Mouse (Mus musculus) layer of hippocampus, adult 9-10 months (tissue): ENCODE data around the gene Gpr6.
A peak's percentile ranks its signal among the peaks of the same experiment; 100 is the strongest.

Source experiments
- DNase-seq: peaks from one replicate; pipeline ENCODE4 v3.0.0; 2022; ENCODE audit warnings: low spot score

The Gpr6 gene

DNA sequence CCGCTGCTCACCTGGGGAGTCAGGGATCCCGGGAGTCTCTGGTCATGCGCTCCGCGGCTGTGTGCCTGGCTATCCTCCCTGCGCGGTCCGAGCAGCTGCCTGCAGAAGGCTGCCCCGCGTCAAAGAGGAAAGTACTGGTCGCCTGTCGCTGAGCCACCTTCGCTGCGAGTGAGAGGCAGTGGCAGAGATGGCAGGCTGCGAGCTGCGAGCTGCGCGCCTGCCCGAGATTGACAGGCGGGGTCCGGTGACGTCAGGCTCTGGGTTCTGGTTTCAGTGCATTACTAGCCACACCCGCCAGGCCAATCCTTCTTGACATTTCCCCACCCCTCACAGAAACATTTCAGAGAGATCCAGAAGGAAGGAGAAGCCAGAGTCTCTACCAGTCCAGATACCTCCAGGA is at the start of gene Gpr6:
TSS of gene Gpr6 (minus strand) at position 170 of the 400 bp plus-strand sequence.
- DNase-seq, result no peak

DNA sequence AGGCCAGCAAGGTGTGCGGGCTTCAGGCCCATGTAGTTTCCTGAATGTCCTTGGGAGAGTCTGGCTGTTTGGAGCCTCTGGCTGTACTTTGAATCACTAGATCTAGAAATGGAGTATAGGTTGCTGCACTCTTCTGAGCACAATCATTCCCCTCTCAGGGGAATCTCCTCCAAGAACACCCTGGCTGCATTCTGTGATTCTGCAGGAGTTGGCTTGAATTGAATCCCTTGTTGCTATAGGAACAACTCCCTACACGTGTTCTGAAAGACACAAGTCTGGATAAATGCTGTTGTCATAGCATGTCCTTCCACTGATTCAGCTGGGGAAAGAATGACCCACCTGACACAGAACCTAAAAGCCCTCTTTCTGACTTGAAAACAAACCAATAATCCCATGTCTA is 28.0 kb upstream of the Gpr6 start:
- DNase-seq, result peak; percentile 2

DNA sequence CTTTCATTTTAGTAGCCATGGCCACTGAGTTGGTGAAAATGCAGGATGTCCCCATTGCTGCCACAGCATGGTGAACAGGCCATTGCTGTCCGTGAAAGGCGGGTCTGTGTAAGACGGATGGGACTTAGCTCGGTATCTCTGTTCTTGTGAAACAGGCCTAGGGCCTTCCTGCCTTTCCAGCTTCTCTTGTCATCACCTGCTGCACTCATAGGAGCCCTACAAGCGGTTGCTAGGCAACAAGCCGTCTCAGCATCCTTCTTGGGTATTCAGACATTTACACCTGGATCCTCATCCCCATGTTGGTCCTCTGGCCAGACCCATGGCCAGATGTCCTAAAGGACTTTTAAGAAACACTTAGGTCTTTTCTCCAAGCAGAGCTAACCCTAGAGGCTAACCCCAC is 26.1 kb upstream of the Gpr6 start:
- no peak for DNase-seq

DNA sequence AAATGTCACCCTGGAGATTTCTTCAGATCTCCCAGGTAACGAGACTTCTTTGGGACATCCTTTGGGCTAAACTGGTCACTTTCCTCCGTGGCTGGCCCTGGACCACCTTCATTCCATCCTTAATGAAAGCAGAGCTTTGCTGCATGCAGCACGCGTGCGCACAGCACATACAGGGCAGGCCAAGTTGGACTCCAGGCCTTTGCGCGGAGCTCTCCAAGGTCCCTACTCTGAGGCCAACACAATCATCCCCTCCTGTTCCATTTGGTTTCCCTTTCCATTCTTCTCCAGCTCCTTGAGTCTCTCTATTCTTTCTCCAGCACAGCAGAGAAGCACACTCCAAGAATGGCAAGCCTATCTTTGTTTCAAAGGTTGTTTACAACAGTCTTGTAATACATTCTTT is 16.8 kb upstream of the Gpr6 start:
- no peak for DNase-seq

DNA sequence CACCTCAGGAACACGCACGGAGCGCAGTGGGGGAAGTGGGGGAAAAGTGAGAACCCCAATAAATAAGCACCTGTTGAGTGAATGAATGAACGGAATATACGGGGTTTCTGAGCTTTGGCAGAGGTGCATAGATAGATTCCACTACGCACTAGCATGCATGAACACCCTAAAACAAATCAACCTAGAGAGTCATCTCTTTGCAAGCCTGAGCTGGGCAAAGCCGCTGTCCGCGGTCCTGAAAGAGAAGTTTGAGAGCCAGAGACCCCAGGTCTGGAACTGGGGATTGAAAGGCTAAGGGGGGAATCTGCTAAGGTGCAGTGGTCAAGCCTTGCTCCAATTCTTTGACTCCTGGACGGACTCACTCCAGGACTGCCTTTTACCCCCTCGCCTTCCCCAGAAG is 389 bp downstream of the Gpr6 start:
- no peak for DNase-seq

DNA sequence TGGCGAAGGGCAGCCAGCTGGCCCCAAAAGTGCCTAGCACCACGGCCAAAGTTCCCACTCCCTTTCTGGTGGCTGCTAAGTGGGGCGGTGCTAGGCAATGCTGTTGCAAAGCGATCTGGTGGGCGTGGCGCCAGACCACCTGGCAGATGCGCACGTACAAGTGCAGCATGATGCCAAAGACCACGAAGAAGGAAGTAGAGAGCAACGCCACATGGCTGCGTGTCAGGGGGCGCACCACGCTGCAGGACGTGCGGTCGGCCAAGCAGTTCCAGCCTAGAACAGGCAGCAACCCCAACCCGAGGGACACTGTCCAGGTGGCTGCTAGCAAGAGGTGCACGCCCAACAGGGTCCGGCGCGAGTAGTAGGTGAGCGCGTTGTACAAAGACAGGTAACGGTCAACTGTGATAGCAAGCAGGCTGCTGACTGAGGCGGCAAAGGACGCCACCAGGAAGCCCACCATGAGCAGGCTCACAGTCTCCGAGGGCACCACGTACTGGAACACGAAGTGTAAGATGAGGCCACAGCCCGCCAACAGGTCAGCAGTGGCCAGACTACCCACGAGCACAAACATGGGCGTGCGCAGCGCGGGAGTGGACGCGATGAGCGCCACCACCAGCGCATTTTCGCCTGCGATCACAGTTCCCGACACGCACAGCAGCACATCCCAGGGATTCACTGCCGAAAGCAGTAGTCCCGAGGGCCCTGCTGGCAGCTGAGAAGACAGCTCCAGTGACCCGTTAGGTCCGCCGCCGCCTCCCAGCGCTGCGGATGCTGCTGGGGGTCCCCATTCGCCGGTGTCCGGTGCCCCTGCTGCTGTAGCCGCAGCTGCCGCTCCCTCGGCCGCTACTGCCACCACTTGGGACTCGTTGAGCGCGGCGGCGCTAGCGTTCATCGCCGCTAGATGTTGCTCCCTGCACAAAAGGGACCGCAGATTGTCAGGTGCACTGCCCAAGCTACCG is 1.1 kb downstream of the Gpr6 start:
- no peak for DNase-seq

DNA sequence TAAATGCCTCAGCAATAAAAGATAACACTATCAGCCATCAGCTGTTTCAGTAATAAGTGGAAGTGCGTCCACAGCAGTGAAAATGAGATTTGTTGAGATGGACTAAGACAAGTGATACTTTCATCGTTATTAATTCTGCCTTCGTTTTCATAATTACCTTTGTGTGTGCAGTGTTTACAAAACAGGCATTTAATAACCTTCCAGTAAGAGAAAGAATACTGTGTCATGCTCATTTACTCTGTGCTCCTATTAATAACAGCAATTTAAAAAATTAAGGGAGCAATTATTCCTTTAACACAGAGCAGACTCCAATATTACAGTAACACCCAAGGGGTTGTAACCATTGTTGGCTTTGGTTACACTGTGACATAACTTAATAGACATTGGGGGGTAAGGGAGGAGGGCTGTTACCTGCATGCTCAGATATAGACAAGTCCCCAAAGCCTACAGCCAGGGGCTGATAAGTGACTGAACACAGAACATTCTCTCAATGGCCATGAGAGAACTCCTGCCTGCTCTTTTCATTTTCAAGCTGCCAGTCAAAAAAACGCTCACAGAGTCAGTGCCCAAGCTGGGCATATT is 11.7 kb downstream of the Gpr6 start:
- no peak for DNase-seq

DNA sequence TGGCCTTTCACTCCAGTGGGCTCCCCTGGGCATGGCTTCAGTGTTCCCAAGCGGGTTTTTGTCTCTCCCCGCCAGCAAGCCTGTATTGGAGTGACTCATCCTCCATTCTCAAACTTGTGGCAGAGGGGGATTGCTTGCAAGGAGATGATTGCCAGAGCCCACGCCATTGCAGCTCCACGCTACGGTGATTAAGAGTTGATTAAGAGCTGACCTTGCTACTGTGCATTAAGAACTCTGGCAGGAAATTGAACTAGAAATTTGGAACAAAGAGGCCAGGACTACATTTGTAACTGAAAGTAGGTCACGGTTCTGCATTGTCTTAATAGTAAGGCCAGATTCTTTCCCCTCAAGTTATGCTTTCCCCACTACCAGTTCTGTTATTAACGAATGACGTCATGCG is 16.5 kb downstream of the Gpr6 start:
- no peak for DNase-seq

DNA sequence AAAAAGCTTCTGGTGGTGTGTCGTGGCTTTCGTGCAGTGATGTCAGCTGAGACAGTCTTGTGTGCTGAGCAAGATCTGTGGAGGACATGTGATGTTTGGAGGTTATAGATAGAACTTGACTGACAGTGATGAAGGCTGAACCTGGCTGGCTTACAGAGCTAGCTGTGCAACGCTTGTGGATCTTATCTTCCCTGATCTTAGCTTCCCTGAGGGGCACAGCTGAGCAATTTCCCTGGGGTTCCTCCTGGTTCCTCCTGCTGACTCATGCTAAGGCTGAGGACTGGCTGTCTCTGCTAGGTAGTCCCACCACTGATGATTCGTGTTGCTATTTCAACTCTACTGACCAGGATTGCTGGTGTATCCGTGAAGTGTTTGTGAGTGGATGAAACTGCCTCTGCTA is 18.1 kb downstream of the Gpr6 start:
- no peak for DNase-seq

DNA sequence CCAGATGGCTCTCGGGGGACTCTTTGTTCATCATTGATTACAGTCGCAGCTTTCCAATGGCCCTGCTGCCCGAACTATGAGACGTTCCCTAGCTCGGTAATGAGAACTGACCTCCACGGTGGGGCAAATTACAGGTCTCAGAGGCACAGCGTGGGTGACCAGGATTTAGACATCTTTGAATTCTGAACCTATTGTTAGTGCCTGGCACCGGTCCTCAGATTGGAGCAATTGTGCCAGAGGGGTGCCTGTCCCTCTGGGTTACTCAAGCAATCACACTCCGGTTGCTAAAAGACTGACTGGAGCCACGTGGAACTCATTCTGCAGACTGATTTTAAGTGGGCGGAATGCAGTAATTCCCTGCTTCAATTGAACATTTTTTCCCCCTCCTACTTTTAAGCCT is 29.8 kb downstream of the Gpr6 start:
- DNase-seq, result no peak

DNA sequence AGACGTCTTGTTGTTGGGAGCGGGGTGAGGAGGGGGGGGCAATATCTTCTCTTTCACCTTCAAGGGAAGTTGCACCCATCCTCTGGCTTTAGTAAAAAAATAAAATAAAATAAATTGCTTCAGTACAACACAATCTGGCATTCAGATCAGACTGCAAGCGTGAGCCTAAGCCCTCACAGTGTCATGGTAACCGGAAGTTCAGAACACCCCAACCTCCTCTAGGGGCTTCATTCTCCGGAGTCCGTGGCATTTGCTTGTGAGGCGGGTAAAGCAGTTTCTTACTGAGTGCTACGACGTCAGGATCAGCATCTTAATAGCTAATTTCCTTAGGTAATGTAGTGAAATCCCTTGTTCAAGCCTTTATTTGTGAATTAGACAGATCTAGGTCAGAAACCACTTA is 30.6 kb downstream of the Gpr6 start:
- DNase-seq, result no peak

DNA sequence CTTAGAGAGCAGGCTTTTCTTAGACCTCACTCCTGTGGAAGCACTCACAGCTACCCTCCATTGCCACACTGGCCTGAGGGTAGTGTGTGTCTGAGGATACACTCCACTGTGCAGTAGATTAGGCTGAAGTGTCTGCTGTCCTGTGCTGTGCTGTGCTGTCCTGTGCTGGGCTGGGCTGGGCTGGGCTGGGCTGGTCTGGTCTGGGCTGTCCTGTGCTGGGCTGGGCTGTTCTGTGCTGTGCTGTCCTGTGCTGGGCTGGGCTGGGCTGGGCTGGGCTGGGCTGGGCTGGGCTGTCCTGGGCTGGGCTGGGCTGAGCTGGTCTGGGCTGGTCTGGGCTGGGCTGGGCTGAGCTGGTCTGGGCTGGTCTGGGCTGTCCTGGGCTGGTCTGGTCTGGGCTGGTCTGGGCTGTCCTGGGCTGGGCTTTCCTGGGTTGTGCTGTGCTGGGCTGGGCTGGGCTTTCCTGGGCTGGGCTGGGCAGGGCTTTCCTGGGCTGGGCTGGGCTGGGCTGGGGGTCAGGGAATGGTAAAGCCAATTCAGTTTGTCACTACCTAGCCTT is 31.5 kb downstream of the Gpr6 start:
- DNase-seq, result no peak

DNA sequence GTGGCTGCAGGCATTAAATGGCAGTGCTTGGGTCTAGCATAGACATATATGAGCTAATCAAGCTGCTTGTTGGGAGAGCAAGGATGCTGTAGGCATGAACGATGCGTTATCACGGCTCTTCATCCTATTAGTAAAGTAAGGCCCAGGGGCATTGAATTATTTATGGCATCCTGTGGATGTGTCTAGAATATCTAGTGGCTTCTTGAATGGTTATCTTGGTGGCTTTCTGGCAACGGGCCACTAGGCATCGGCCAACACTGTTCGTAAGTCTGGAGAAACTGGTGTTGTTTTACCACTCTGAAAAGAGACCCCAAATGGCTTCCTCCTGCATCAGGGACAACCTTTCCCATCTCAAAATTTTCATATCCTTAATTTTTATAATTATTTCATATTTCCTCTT is 33.6 kb downstream of the Gpr6 start:
- DNase-seq, result no peak

DNA sequence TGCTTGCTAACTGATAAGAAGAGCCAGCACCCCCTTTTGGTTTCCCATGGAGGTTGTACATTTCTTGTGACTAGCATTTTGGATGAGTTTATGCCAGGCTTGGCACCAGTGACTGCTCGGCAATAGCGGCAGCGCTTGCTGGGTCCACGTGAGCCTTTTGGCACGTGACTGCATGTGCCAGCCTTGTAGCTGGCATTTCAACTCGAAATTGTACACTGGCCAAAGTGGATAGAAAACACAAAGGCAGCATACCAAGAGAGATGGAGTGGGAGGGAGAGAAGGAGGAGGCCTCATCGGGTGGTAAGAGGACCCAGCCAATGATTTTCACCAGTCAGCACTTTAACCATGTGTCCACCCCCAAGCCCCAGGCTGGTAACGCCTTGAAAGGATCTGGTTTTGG is 34.4 kb downstream of the Gpr6 start:
- peak; percentile 51 for DNase-seq

DNA sequence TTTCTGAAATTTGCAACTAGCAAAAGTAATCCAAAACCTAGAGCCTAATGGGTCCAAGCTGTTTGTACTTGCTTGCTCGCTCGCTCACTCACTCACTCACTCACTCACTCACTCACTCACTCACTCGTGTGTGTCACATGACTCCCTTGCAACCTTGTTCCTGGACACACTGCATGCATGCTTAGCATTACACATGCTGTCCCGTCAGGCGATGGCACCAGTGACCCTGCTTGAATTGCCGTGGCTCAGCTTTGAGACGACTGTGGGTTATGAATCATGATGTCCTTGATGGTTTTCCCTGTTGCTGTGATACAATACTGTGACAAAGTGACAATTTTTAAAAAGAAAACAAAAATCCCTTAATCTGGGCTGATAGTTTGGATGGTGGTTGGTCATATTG is 39.3 kb downstream of the Gpr6 start:
- DNase-seq, result no peak

DNA sequence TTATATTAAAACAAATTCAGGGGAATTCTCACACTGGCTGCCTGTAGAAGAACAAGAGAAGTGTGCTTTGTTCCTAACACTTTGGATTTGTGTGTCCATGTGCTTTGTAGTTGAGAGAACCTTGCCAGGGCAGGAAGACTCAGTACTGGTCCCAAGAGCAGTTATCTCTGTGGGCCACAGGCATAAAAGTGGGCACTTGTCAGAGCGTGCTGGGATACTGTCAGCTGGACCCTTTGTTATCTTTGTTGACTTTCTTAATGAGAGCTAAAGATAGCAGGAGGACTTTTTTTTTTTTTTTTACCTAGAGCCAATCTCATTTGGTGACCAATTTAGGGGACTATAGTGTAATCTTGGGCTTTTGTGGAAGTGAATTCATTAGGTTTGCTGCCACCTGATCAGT is 47.2 kb downstream of the Gpr6 start:
- no peak for DNase-seq

DNA sequence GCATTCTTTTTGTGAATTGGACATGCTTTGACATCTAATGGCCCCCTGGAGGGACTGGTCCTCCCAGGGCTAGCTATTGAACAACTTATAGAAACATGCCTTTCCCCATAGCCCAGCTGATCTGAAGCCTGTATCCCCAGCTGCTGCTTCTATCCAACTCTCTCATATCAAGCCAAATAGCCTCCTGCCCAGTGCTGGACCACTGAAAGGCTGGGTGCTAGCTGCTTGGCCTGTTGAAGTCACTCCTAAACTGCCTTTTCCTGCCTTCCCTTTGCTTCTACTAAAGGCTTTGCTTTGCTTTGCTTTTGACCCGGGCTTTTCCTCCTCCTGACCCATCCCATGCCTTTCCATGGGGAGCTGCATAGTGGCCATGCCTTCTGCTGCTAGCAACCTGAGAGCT is 47.7 kb downstream of the Gpr6 start:
- no peak for DNase-seq

DNA sequence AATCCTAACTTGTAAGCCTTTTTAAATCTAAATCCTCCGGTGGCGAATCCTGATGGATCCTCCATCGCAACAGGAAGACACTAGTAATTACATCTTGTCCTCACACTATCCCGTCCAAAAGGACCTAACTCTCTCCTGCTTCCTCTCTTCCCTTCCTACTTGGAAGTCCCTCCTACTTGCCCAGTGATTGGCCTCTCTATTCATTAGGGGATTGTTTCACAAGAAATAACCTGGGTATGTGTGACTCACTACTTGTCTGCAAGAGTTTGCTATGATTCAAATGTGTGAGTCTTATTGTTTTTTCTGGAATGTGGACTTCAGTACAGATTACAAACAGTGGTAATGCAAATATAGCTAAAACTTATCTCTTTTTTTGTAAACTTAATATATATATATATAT is 49.9 kb downstream of the Gpr6 start:
- no peak for DNase-seq
